Mouse (Mus musculus) myocyte (in vitro differentiated cells): ENCODE data around the gene 4930519G04Rik.

ENCODE experiments used
- CEBPB ChIP-seq: IDR thresholded peaks from 2 replicates; pipeline ENCODE4 v1.6.1; 2011; ENCODE audit warnings: mild to moderate bottlenecking, moderate library complexity; ENCODE audit not compliant: poor library complexity, insufficient read depth, severe bottlenecking
- E2F4 ChIP-seq: IDR thresholded peaks from one replicate; pipeline ENCODE4 v1.6.1; 2011; ENCODE audit warnings: mild to moderate bottlenecking, control low read depth, moderate library complexity; ENCODE audit not compliant: insufficient read depth
- MAX ChIP-seq: IDR thresholded peaks from one replicate; pipeline ENCODE4 v1.6.1; 2011; ENCODE audit warnings: low read depth, mild to moderate bottlenecking, control low read depth
- MYOD1 ChIP-seq, 3 experiments: IDR thresholded peaks; one replicate each; pipeline ENCODE4 v1.6.1; 2011; ENCODE audit warnings: control low read depth in 2 of 3, low read depth in 2 of 3, mild to moderate bottlenecking in 2 of 3, moderate library complexity in 1 of 3; ENCODE audit not compliant: insufficient read length in 2 of 3, control insufficient read depth in 1 of 3
- MYOG ChIP-seq, 3 experiments: IDR thresholded peaks; one replicate each; pipeline ENCODE4 v1.6.1; 2011; ENCODE audit warnings: control low read depth in 2 of 3, low read depth in 2 of 3, mild to moderate bottlenecking in 2 of 3; ENCODE audit not compliant: insufficient read length in 2 of 3, control insufficient read depth in 1 of 3, insufficient read depth in 1 of 3
- POLR2A ChIP-seq: IDR thresholded peaks from one replicate; pipeline ENCODE4 v1.6.1; 2011; ENCODE audit warnings: low read depth, mild to moderate bottlenecking, control low read depth, moderate library complexity; ENCODE audit not compliant: insufficient read length
- POLR2AphosphoS2 ChIP-seq: IDR thresholded peaks from one replicate; pipeline ENCODE4 v1.6.1; 2011; ENCODE audit warnings: low read depth, control low read depth; ENCODE audit not compliant: insufficient read length
- REST ChIP-seq: IDR thresholded peaks from one replicate; pipeline ENCODE4 v1.6.1; 2011; ENCODE audit warnings: mild to moderate bottlenecking, control low read depth, moderate library complexity; ENCODE audit not compliant: insufficient read depth, insufficient read length
- SRF ChIP-seq: IDR thresholded peaks from one replicate; pipeline ENCODE4 v1.6.1; 2011; ENCODE audit warnings: low read depth; ENCODE audit not compliant: control insufficient read depth, insufficient read length
- TCF12 ChIP-seq: IDR thresholded peaks from one replicate; pipeline ENCODE4 v1.6.1; 2011; ENCODE audit warnings: mild to moderate bottlenecking, control low read depth; ENCODE audit not compliant: poor library complexity, insufficient read depth, severe bottlenecking
- TCF3 ChIP-seq: IDR thresholded peaks from one replicate; pipeline ENCODE4 v1.6.1; 2011; ENCODE audit warnings: low read depth, control low read depth; ENCODE audit not compliant: insufficient read length
- USF1 ChIP-seq: IDR thresholded peaks from one replicate; pipeline ENCODE4 v1.6.1; 2011; ENCODE audit warnings: low read depth, mild to moderate bottlenecking, control low read depth, moderate library complexity

- peak; percentile 81 for TF ChIP-seq POLR2A
- no peak for TF ChIP-seq MAX
- no peak for TF ChIP-seq MYOD1 (IDR thresholded peaks at IDR 0.05; ENCODE audit: control insufficient read depth in 1 of 3, insufficient read length in 2 of 3, low read depth in 2 of 3)
- no peak for TF ChIP-seq MYOG (IDR thresholded peaks at IDR 0.05; ENCODE audit: control insufficient read depth in 1 of 3, insufficient read depth in 1 of 3, insufficient read length in 2 of 3, low read depth in 2 of 3)
- TF ChIP-seq USF1, result no peak
- no peak for TF ChIP-seq TCF12
- TF ChIP-seq POLR2AphosphoS2, result peak; percentile 76
- TF ChIP-seq E2F4, result no peak
- TF ChIP-seq REST, result no peak
- TF ChIP-seq SRF, result no peak
- no peak for TF ChIP-seq CEBPB
- no peak for TF ChIP-seq TCF3
These were observed 30.4 kb upstream of the 4930519G04Rik start, which contains the start of gene 1500011B03Rik for GRCm38 (mm10) chr5:114822796-114823688.
